Mouse (Mus musculus) left cerebral cortex, adult 8-10 months (tissue): Measurements from ENCODE around the gene Grk4. TPM values are rescaled to one million over a fixed set of nuclear protein-coding genes. Genes with fewer than 3 reads are reported as not detected.
"Not testable (repeated sequence)": the region's sequence is repeated elsewhere in the genome, so short reads cannot be mapped to it uniquely, and the experiment has no call there.

Experiments used
- DNase-seq, 2 experiments: peaks; one replicate each; pipeline ENCODE4 v3.0.0; 2022; ENCODE audit warnings: low spot score in 2 of 2
- microRNA-seq, 2 experiments: library from miRNA; unstranded; fragments of <30 nt; microRNA quantifications; one replicate each; pipeline ENCODE4 v1.2.0; 2022
- total RNA-seq, 4 experiments: library from RNA; stranded (reverse); gene quantifications; 2 replicates each; pipeline ENCODE4 v1.2.4; 2022

The Grk4 gene
- total RNA-seq, 4 experiments from 2014 or later, result 5.1 to 5.7 (median 5.5) TPM

DNA sequence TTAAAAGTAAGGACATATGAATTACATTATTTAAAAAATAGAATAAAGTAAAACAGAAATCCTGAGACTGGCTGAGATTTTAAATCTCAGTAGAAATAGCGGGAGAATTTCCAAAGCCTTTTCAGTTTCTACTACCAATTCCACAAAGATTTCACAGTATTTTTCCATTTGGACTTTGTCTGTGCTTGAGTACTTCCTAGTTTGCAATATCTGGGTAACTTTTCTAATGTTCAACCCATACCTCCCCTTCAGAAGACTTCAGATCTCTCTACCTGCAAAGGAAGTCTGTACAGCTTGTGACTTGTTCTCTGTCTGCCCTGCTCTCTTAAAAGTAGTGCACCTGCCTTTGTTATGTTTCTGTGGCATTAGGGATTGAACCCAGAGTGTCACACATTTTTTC, 48.3 kb downstream of the Grk4 start:
- DNase-seq, result no peak

GRCm38 (mm10) chr5:34714371-34714770, 54.2 kb downstream of the Grk4 start:
- not testable (repeated sequence) for DNase-seq

DNA sequence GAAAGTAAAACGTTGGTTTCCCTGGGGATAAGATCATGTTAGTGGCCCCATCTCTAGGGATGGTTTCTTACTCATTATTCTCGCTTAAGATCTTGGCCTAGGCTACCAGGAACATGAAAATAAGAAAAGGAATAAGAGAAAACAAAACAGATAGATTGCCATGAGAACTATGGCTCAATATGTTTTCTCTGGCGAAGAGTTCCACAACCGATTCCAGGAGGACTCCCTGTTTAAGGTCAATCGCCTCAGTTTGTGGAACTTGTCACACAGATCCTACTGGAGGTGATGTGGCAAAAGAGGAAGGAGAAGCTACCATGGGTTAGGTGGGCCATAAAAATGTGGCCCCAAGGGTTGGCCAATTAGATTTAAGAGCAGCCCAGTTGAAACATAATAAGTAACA, 54.6 kb downstream of the Grk4 start:
- DNase-seq, result no peak

DNA sequence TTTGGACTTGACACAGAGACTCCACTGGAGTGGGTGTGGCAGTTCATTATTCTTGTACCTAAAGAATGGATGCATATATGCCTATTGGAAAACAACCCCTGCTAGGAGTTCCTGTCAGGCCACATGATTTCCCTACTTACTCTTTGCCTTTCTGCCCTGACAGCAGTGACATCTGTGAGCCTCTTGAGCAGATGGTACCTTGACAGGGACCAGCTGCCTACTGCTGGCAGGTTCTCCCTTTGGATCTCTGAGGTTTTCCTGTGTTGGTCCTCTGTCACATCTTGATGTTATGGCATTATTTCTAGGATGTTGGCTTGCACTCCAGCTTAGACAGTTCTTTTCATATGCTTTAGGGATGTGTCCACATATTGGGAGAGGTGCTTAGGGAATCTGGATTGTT, 69.0 kb downstream of the Grk4 start:
- DNase-seq, result no peak

- no peak for DNase-seq
Measured at GRCm38 (mm10) chr5:34730255-34730654, 70.1 kb downstream of the Grk4 start.

DNA sequence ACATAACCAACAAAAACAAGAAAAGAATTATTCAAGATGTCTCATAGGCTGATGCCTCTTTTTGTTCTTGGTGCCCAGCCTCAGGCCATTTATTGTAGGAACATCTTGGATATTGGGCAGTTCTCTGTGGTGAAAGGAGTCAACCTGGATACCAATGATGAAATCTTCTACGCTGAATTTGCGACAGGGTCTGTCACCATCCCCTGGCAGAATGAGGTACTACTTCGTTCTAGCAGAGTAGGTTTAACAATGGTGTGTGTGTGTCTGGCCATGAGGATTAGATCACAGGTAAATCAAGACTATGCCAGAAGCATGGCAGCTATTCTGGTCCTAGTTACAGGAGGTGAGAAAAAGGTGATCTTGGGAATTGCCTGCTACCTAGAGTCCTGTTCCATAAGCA, 91.3 kb downstream of the Grk4 start:
- DNase-seq, result no peak

DNA sequence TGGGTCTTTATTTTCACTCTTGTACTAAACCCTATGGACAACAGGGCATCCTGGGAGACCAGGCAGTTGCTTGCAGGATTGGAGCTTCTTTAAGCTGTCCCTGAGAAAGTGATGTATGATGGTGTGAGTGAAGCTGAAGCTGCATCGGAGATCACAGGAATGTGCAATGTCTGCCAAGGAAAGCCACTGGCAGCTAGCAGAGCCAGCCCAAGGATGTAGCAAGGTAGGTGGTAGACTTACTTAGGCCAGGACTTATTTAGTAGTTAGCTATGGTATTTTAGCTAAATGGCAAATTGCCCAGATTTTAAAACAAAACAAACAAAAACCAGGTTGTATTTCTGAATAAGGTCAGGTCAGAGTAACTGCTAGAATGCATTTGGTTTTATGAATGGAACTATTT, 98.6 kb downstream of the Grk4 start:
- DNase-seq, result no peak

GRCm38 (mm10) chr5:34760850-34761508, 100.8 kb downstream of the Grk4 start:
- peak; percentile 18 to 44 for DNase-seq

DNA sequence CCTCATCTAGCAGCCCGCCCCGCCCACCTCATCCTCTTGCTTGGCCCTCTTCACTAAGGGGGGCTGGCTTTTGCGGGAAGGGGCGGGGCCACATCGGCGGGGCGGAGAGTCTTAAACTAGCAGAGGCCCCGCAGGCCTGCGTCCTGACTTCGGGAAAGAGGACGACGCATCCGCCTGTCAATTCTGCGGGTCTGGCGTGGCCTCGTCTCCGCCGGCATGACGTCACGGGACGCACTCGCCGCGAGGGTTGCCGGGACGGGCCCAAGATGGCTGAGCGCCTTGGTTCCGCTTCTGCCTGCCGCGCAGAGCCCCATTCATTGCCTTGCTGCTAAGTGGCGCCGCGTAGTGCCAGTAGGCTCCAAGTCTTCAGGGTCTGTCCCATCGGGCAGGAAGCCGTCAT, 101.3 kb downstream of the Grk4 start, which contains the start of gene Htt:
Gene Htt, plus strand, starts transcription at position 232 of the 400 bp plus-strand sequence.
- DNase-seq, result peak; percentile 95 to 98

DNA sequence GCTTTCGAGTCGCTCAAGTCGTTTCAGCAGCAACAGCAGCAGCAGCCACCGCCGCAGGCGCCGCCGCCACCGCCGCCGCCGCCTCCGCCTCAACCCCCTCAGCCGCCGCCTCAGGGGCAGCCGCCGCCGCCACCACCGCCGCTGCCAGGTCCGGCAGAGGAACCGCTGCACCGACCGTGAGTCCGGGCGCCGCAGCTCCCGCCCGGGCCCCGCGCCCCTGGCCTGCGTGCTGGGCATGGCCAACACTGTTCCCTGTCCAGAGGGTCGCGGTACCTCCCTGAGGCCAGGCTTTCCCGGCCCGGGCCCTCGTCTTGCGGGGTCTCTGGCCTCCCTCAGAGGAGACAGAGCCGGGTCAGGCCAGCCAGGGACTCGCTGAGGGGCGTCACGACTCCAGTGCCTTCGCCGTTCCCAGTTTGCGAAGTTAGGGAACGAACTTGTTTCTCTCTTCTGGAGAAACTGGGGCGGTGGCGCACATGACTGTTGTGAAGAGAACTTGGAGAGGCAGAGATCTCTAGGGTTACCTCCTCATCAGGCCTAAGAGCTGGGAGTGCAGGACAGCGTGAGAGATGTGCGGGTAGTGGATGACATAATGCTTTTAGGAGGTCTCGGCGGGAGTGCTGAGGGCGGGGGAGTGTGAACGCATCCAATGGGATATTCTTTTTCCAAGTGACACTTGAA, 101.9 kb downstream of the Grk4 start:
- DNase-seq, result peak; percentile 23 to 55

DNA sequence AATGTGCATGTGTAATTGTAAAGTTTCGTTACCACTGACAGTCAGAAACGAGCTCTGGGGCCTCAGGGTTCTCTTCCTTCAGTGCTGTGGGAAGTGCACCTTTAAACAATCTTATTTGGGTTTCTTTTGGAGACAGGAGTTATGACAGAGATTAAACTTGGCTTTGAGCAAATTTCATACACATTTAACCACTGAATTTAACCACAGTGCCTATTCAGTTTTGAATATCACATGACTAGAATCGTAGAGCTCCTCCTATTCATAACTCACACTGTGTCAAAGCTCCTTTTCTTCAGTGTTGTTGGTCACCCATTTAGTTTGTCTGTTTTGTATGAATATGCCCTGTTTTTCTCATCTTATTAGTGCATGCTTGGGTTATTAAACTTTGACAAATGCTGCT, 111.6 kb downstream of the Grk4 start:
- DNase-seq, result no peak

DNA sequence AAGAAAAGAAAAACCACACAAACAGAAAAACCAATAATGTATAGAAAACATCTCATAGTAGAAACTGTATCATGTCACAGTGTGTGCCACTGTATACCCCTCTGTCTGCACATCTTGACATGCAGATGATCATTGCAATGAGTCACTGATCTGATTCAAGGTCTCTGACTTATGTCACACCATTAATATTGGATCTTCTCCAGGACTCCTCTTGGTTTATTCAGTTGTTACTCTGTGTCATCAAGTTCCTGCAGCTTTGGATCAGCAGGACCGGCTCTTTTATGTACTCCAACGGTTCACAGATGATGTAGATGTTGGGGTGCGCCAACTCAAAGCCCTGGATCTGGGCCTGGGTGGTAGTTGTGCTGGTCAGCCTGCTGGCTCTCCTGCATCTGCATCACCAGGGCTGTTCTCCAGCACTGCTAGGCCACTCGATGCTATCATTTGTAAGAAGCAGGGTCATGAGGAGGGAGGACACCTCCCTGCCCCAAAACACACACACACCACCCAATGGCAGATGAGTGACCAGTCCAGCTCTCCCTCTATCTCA, 112.6 kb downstream of the Grk4 start:
- no peak for DNase-seq

DNA sequence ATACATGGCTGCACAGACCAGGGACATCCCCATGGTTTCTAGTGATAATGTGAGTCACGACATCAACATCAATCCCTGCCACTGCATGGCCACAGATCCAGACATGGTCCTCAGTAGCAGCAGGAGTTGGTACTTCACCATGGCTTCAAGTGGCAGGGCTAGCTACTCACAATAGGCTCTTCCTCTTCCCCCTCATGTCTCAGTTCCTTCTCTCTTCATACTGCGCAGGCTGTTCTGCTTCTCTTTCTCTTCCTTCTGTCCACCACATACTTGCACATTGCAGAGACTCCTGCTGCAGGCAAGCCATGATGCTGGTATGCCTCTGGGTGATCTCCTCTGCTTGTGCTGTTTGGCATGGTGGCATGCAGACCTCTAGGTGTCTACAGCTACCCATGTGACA, 113.2 kb downstream of the Grk4 start:
- DNase-seq, result no peak

- no peak for DNase-seq
Measured at GRCm38 (mm10) chr5:34785027-34785426, 124.8 kb downstream of the Grk4 start.

DNA sequence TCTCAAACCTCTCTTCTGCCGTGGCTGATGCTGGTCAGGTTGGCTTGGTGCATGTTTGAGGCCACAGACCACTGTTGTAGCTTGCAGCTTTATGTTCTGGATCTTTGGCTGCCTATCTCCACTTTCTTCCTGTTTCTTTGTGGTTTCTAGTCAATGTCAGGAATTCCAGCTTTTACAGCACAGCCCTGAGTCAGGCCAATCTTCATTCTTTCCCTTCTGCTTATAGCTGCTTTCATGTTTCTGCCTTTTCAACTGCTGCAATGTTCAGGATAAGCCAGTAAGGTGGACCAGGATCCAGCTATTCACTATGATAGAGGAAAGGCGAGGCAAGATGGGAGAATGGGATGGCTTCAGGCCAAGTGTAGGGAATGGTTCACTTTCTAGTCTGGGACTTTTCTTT, 131.0 kb downstream of the Grk4 start:
- DNase-seq, result no peak

GRCm38 (mm10) chr5:34800292-34800953, 140.2 kb downstream of the Grk4 start:
- no peak for DNase-seq

Small RNA genes within 50 kb of the gene (microRNA-seq; reads per million reads assigned to microRNA genes)
- 0 reads per million in 2 experiments for gene Mir467g

Other genes with a start within 250 kb of the Grk4 start
- gene Tnip2, start 146.4 kb upstream of the Grk4 start, total RNA-seq, result 10 to 100 TPM; 15.4 to 24.0 (median 20.9) TPM
- 1 to 10 TPM; 2.6 to 8.7 (median 4.6) TPM for gene Sh3bp2, start 134.5 kb upstream of the Grk4 start, total RNA-seq
- 100 to 1,000 TPM; 396 to 434 (median 416) TPM for gene Add1, start 86.7 kb upstream of the Grk4 start, total RNA-seq
- 10 to 100 TPM; 38.7 to 55.0 (median 47.0) TPM for gene Mfsd10, start 23.2 kb upstream of the Grk4 start, total RNA-seq
- 10 to 100 TPM; 15.8 to 20.0 (median 16.4) TPM for gene Nop14, start 231 bp upstream of the Grk4 start, total RNA-seq
- gene Htt, start 101.4 kb downstream of the Grk4 start, total RNA-seq, result 10 to 100 TPM; 74.6 to 88.4 (median 78.5) TPM
- gene Msantd1, start 247.6 kb downstream of the Grk4 start, total RNA-seq, result 1 to 10 TPM; 3.9 to 6.6 (median 4.1) TPM